Comparison of ENCODE assay signal across 11 mouse cellular contexts in the genomic region with DNA sequence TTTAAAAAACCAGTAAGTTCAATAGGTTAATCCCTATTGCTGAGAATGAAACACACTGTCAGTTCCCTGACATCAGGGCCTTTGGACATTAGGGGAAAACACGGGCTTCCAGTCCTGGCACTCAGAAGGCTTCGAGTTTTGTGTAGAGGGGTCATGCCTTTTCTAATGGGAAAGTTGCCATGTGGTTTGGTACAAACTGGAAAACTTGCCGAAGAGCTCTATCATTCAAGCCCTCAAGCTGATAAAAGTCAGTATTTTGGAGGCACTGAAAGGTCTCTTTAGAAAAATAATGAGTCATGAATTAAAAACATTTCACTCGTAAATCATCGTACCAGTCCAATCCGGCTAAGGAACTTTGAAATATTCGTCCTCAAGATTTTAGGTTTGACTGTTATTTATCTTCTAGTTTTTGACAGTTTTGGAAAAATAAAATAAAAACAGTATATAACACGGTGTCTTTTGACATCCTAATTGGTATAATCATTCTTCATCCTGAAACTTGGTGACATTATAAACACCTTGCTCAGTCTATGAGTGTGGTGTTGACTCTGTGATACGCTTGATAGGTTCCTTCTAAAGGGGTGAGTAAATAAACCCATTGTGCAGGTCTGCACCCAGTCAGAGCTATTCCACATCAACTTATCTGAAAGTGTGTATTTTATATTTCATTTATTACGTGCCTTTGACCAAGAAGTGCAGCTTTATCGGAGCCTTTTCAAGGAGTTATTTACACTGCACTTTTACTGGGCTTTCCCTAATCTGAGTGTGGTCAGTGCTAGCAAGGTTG.
A peak's percentile ranks its signal among the peaks of the same experiment; 100 is the strongest.
DNase-seq lines count a peak whose midpoint lies in the region; ATAC-seq and TF ChIP-seq lines count a peak whose summit lies in the region.
"Had no signal": no experiment of that assay in that cellular context is flagged by ENCODE, and none has a peak within 500 bp of the region (broad histone marks: within the 10 kb centered on the region; RNA-seq: fewer than 3 reads in every experiment).

No protein-coding gene starts in this region.

- H3K4me3 ChIP-seq in intestine, embryonic 14.5 days (ENCODE audit: low read depth, low read length) = no peak overlapping the region
- H3K4me3 ChIP-seq in intestine, postnatal 0 days (ENCODE audit: low read depth, low read length) = no peak overlapping the region
- H3K4me3 ChIP-seq in lung, embryonic 16.5 days (ENCODE audit: low read length) = no peak overlapping the region
- H3K4me3 ChIP-seq in stomach, embryonic 16.5 days (replicated peaks; ENCODE audit: low read length) = no peak overlapping the region

- no peaks in the 10 kb centered on the region for H3K9me3 ChIP-seq in intestine, embryonic 14.5 days (ENCODE audit: control insufficient read depth, low read length)
- no peaks in the 10 kb centered on the region for H3K9me3 ChIP-seq in intestine, postnatal 0 days (ENCODE audit: control insufficient read depth)
- no peaks in the 10 kb centered on the region for H3K9me3 ChIP-seq in lung, embryonic 16.5 days (ENCODE audit: control insufficient read depth, low read length)
- H3K9me3 ChIP-seq in stomach, embryonic 16.5 days (replicated peaks; ENCODE audit: control insufficient read depth, low read length) = no peaks in the 10 kb centered on the region

- no peak for DNase-seq in intestine, embryonic 14.5 days (ENCODE audit: low spot score)
- DNase-seq in lung, postnatal 4 days = no peak
- DNase-seq in adipocyte (ENCODE audit: low spot score) = peak; percentile 93
- DNase-seq: cerebellum, adult 2 months; embryo, embryonic 11 days; liver; thymus, postnatal 4 days had no signal

- H3K27me3 ChIP-seq in intestine, embryonic 14.5 days (replicated peaks; ENCODE audit: control insufficient read depth, insufficient read depth, low read length) = no peaks in the 10 kb centered on the region
- no peaks in the 10 kb centered on the region for H3K27me3 ChIP-seq in intestine, postnatal 0 days (replicated peaks; ENCODE audit: control insufficient read depth, insufficient read depth, low read length)
- no peaks in the 10 kb centered on the region for H3K27me3 ChIP-seq in lung, embryonic 16.5 days (ENCODE audit: control insufficient read depth, insufficient read depth, low read depth, low read length)
- no peaks in the 10 kb centered on the region for H3K27me3 ChIP-seq in stomach, embryonic 16.5 days (ENCODE audit: control insufficient read depth, insufficient read depth, low read length)

- H3K4me1 ChIP-seq in intestine, embryonic 14.5 days (replicated peaks; ENCODE audit: control insufficient read depth, insufficient read depth, low read length) = no peaks in the 10 kb centered on the region
- H3K4me1 ChIP-seq in intestine, postnatal 0 days (replicated peaks; ENCODE audit: control insufficient read depth, insufficient read depth, low read length) = no peaks in the 10 kb centered on the region
- peaks cover 5% of the 10 kb centered on the region for H3K4me1 ChIP-seq in lung, embryonic 16.5 days (replicated peaks; ENCODE audit: control insufficient read depth, insufficient read depth, low read length)
- H3K4me1 ChIP-seq in stomach, embryonic 16.5 days (ENCODE audit: control insufficient read depth, insufficient read depth, low read length) = no peaks in the 10 kb centered on the region

- no peaks in the 10 kb centered on the region for H3K36me3 ChIP-seq in intestine, embryonic 14.5 days (ENCODE audit: control insufficient read depth, insufficient read depth, low read length)
- H3K36me3 ChIP-seq in intestine, postnatal 0 days (ENCODE audit: control insufficient read depth, insufficient read depth) = no peaks in the 10 kb centered on the region
- H3K36me3 ChIP-seq in lung, embryonic 16.5 days (ENCODE audit: control insufficient read depth, insufficient read depth, low read length) = no peaks in the 10 kb centered on the region
- no peaks in the 10 kb centered on the region for H3K36me3 ChIP-seq in stomach, embryonic 16.5 days (ENCODE audit: control insufficient read depth, insufficient read depth, low read length)

- 0 out of 2 replicates have a peak, but pooled peaks have one; percentile 36 for ATAC-seq in intestine, embryonic 14.5 days (replicated peaks; ENCODE audit: low FRiP score, low TSS enrichment, low read depth)
- no peak for ATAC-seq in intestine, postnatal 0 days
- ATAC-seq in lung, embryonic 16.5 days (ENCODE audit: low read depth) = peak; percentile 85
- peak; percentile 95 for ATAC-seq in stomach, embryonic 16.5 days (ENCODE audit: insufficient read depth, low FRiP score)
- no peak for ATAC-seq in megakaryocyte progenitor cell, adult 5-6 weeks (replicated peaks; ENCODE audit: poor library complexity)

- WGBS in intestine, embryonic 14.5 days = 65% methylated on average over 11 of the region's 11 CpGs
- 55% methylated on average over 11 of the region's 11 CpGs for WGBS in intestine, postnatal 0 days
- 44% methylated on average over 11 of the region's 11 CpGs for WGBS in lung, embryonic 16.5 days
- WGBS in stomach, embryonic 16.5 days = 34% methylated on average over 11 of the region's 11 CpGs

- no peak overlapping the region for H3K27ac ChIP-seq in intestine, embryonic 14.5 days (ENCODE audit: low read depth)
- H3K27ac ChIP-seq in intestine, postnatal 0 days (ENCODE audit: low read depth, low read length) = no peak overlapping the region
- H3K27ac ChIP-seq in lung, embryonic 16.5 days (ENCODE audit: low read length) = peak overlapping the region; percentile 61
- peak overlapping the region; percentile 27; the same call in 1 of the 2 replicates for H3K27ac ChIP-seq in stomach, embryonic 16.5 days (ENCODE audit: low read length)

- no peak overlapping the region for H3K9ac ChIP-seq in intestine, embryonic 14.5 days (ENCODE audit: low read length)
- H3K9ac ChIP-seq in intestine, postnatal 0 days (ENCODE audit: low read depth, low read length) = no peak overlapping the region
- H3K9ac ChIP-seq in lung, embryonic 16.5 days (ENCODE audit: low read length) = no peak overlapping the region
- no peak overlapping the region for H3K9ac ChIP-seq in stomach, embryonic 16.5 days (ENCODE audit: low read length)

- no peak overlapping the region for H3K4me2 ChIP-seq in intestine, embryonic 14.5 days (ENCODE audit: low read length)
- no peak overlapping the region for H3K4me2 ChIP-seq in intestine, postnatal 0 days (replicated peaks; ENCODE audit: low read depth)
- no peak overlapping the region for H3K4me2 ChIP-seq in lung, embryonic 16.5 days (ENCODE audit: low read depth, low read length)
- no peak overlapping the region for H3K4me2 ChIP-seq in stomach, embryonic 16.5 days (ENCODE audit: low read depth, low read length)

- no peak for TF ChIP-seq CTCF in intestine, postnatal 0 days (IDR thresholded peaks at IDR 0.05; ENCODE audit: low read depth)

Comparison
In these comparisons a context has a peak if more than half of its experiments do, and no peak if none do; other contexts are left out.
1. ATAC-seq: peak in intestine, embryonic 14.5 days (single experiment), lung, embryonic 16.5 days (single experiment) and stomach, embryonic 16.5 days (single experiment); none in intestine, postnatal 0 days (single experiment) and megakaryocyte progenitor cell, adult 5-6 weeks (single experiment).
2. H3K27ac ChIP-seq: peak in lung, embryonic 16.5 days (single experiment) and stomach, embryonic 16.5 days (single experiment); none in intestine, embryonic 14.5 days (single experiment) and intestine, postnatal 0 days (single experiment).